Mouse (Mus musculus): Measurements from ENCODE around the gene Tspan32.

GRCm38 (mm10) chr7:142981908-142982307 is 22.9 kb upstream of the Tspan32 start:
- no peak for TF ChIP-seq POLR2A (IDR thresholded peaks at IDR 0.05; ENCODE audit: low read depth, low read length)
- no peak for TF ChIP-seq CTCF (IDR thresholded peaks at IDR 0.05; ENCODE audit: extremely low read depth, insufficient read length, insufficient replicate concordance, low read depth, low read length)
